Mouse (Mus musculus) olfactory bulb, adult 2 months (tissue): Measurements from ENCODE around the gene AI837181. TPM values are rescaled to one million over a fixed set of nuclear protein-coding genes. Genes with fewer than 3 reads are reported as not detected.

Source experiments
- H3K27ac ChIP-seq: fragments of 200-500 bp; 2 replicates; pipeline ENCODE4 v1.5.1; 2012; ENCODE audit warnings: low read depth, low read length; ENCODE audit not compliant: insufficient read depth
- H3K4me1 ChIP-seq: fragments of 200-500 bp; 2 replicates; pipeline ENCODE4 v1.6.1; 2012; ENCODE audit warnings: low read length; ENCODE audit not compliant: control insufficient read depth, insufficient read depth
- H3K4me3 ChIP-seq: fragments of 200-500 bp; 2 replicates; pipeline ENCODE4 v1.5.1; 2012; ENCODE audit warnings: mild to moderate bottlenecking, low read depth, low read length, moderate library complexity; ENCODE audit not compliant: insufficient read depth
- CTCF ChIP-seq: fragments of 200-500 bp; IDR thresholded peaks from 2 replicates; pipeline ENCODE4 v1.5.1; 2012; ENCODE audit warnings: low read depth, mild to moderate bottlenecking, low read length, moderate library complexity; ENCODE audit not compliant: insufficient read depth
- POLR2A ChIP-seq: fragments of 200-500 bp; IDR thresholded peaks from 2 replicates; pipeline ENCODE4 v1.6.1; 2012; ENCODE audit warnings: mild to moderate bottlenecking, low read depth, low read length, moderate library complexity; ENCODE audit not compliant: insufficient read depth
- WGBS: fragments of 180-500 bp; shearing (Covaris S2); methylation state at CpG from one replicate; pipeline ENCODE4 v1.1.7; 2018; 5-methylcytosine and 5-hydroxymethylcytosine counted together
- polyA plus RNA-seq: library from polyadenylated mRNA; stranded (reverse); fragments of >200 nt; gene quantifications from 2 replicates; pipeline ENCODE4 v1.2.4, GENCODE M21; 2012; ENCODE audit warnings: low replicate concordance; ENCODE audit not compliant: missing spikeins, insufficient read depth, insufficient read length

AI837181 gene
- polyA plus RNA-seq, 1 experiment: not detected

DNA sequence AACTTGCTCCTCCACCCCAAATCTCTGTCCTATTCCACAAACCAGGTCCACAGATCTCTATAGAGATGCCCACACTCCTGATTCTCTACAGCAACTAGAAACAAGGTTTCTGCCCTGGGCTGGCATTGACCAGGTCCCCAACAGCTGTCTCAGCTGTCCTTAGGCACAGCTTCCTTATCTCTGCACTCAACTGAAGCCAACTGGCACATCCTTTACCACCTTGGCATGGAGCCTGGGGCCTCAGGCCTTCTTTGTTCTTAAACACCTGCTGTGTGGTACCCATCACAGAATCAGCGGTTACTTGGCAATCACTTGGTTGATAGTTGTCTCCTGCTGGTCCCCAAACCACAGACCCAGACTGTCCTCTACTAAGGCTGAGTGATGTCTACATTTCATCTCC is 5.5 kb downstream of the AI837181 start:
- H3K27ac ChIP-seq: no peak overlapping the region
- 53% methylated on average over 1 of the region's 1 CpGs for WGBS

DNA sequence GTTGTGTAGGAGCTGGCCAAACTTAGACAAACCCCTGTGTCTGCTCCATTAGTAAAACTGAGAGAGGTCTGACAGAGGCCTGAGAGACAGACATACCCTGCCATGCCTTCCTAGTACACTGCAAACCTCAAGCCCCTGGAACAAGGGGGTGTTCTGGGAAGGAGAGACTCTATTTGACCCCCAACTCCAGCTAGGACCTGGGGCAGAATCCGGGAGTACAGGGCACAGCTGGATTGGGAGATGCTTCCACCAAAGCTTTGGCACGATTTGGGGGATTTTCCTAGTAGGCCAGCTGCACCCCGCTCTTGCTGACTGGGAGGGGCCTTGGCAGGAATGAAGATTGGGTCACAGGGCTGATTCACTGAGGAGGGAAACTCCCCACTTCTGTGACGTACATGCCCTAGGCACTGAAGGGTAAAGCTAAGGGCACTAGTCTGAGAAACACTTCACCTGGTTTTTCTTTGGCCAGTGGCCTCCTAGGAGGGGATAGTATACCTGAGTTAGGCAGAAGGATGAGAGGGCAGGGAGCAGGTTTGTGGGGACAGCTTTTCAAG is 7.0 kb downstream of the AI837181 start:
- 62% methylated on average over 4 of the region's 4 CpGs for WGBS
- peaks cover 19% of the 10 kb centered on the region for H3K4me1 ChIP-seq

More for the DNA sequence above, 5.5 kb downstream of the AI837181 start:
- Histone ChIP-seq H3K4me1 (peaks cover 32% of the 10 kb centered on the region), H3K4me3 (no peak overlapping the region)
- no peak for TF ChIP-seq CTCF
- no peak for TF ChIP-seq POLR2A

DNA sequence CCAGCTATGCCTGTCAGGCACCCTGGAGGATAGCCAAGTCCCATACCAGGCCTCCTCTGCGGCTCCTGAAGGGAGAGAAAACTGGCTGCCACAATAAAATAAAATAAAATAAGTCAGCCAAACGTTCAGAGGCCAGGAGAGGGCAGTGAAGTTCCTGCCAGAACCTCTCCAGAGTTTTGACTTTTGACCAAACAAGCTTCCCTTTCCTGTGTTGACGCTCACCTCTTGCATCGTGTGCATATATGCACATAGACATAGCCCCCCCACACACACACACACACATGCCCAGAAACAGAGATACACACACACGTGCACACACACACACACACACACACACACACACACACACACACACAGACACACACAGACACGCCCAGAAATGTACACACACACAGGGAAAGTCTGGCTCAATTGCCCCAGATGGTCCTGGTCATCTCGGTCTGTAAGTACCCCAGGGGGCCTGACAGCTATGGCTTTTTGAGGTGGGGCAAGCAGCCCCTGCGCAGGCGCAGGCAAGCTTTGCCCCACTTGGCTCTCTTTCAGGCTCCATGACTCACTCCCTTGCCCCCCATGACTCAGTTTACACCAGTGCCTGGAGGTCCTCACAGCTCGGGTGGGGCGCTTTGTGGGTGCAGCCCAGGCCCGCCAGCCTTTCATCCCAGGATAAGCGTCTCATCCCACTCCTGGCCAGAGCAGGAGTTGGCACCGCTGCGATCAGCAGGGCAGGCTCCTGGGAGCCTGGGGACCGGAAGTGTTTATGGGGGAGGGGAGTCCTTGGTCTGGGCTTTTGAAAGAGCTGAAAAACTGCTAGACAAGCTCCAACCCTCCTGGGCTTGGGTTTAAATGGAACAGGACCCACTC is 8.3 kb downstream of the AI837181 start:
- WGBS: 10% methylated on average over 16 of the region's 16 CpGs
- TF ChIP-seq POLR2A (no peak), CTCF (no peak)
- Histone ChIP-seq H3K27ac (no peak overlapping the region), H3K4me3 (peak overlapping the region; percentile 10; the same call in 1 of the 2 replicates), H3K4me1 (peaks cover 16% of the 10 kb centered on the region)

More for the DNA sequence above, 7.0 kb downstream of the AI837181 start:
- TF ChIP-seq POLR2A: no peak
- no peak for TF ChIP-seq CTCF
- H3K27ac ChIP-seq: no peak overlapping the region
- H3K4me3 ChIP-seq: no peak overlapping the region

DNA sequence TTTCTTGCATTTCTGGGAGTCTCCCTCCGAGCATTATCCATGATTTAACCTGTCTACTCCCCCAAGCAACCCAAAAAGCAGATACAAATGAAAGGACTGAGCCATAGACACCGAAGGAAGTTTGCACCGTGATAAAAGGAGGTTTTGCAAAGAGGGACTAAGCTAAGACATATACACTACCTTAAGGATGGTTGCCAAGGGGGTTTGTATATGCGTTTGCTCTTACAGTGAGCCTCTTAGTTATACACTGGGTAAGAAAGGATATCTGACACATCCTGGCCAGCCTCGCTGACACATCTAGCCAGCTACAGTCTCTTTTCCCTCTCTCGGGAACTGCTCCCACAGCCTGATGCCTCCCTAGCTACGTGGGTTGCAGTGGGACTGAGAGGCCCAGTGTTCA is 9.0 kb downstream of the AI837181 start:
- WGBS: 64% methylated on average over 7 of the region's 7 CpGs
- TF ChIP-seq CTCF: no peak
- TF ChIP-seq POLR2A: no peak
- Histone ChIP-seq H3K4me3 (no peak overlapping the region), H3K27ac (no peak overlapping the region), H3K4me1 (peaks cover 16% of the 10 kb centered on the region)

DNA sequence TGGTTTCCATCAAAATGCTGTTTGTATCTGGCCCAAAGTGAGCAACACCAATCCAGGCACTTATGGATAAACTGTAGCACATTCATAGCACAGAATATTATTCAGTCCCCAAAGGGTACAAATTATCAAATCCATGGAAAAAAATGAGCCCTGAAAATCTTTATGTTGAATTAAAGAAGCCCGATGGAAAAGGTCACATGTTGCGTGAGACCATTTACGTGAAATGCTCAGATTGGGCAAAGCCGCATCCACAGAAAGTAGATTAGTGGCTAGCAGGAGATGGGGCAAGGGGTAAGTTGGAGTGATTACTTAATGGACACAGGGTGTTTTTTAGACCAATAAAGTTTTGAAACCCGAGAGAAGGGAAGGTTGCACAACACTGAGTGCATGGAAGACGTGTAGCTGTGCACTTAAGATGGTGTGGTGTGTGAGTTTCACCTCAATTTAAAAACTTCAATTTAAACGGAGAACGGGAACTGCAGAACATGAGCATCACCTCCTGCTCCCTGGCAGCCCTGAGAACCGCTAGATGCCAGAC is 19.5 kb downstream of the AI837181 start:
- 72% methylated on average over 9 of the region's 9 CpGs for WGBS
- H3K4me1 ChIP-seq: peaks cover 15% of the 10 kb centered on the region

DNA sequence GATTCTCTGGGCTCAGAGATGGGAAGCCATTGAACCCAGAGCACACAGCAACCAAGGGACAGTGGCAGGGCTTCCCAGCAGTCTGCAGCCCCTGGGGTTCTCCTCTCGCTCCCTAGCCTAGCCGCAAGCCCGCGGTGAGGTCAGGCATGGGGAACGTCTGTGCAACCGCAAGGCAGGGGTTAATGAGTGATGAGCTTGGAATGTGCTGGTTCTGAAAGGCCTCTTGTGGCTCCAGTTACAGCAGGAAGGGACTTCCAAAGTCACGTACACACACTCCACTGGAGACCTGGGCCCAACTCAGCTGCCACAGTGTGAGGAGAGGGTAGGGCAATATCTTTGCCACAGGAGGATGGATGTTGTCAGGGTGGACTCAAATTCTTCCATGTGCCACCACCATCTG is 20.0 kb downstream of the AI837181 start:
- Histone ChIP-seq H3K4me3 (no peak overlapping the region), H3K27ac (no peak overlapping the region), H3K4me1 (peaks cover 15% of the 10 kb centered on the region)
- WGBS: 51% methylated on average over 7 of the region's 7 CpGs
- TF ChIP-seq POLR2A (no peak), CTCF (no peak)

More for the DNA sequence above, 19.5 kb downstream of the AI837181 start:
- TF ChIP-seq CTCF (no peak), POLR2A (no peak)
- no peak overlapping the region for H3K4me3 ChIP-seq
- H3K27ac ChIP-seq: no peak overlapping the region

DNA sequence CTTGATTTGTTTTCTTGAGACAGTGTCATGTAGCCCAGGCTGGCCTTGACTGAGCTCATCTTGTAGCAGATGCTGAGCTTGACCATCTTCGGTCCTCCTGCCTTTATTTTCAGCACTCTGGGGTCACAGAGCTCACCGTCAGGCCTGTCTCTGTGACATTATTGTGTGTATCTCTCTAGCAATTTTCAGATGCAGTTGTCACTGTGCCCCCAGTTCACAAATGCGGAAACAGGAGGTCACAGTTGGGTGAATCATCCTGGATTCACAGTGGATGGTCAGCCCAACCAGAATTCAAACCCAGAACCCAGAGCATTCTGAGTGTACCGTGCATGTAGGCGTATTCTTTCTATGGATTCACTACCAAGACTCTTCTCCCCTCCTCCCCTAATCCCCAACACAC is 20.8 kb downstream of the AI837181 start:
- H3K4me3 ChIP-seq: no peak overlapping the region
- peaks cover 15% of the 10 kb centered on the region for H3K4me1 ChIP-seq
- 96% methylated on average over 5 of the region's 5 CpGs for WGBS
- TF ChIP-seq POLR2A: no peak
- no peak for TF ChIP-seq CTCF
- H3K27ac ChIP-seq: no peak overlapping the region

DNA sequence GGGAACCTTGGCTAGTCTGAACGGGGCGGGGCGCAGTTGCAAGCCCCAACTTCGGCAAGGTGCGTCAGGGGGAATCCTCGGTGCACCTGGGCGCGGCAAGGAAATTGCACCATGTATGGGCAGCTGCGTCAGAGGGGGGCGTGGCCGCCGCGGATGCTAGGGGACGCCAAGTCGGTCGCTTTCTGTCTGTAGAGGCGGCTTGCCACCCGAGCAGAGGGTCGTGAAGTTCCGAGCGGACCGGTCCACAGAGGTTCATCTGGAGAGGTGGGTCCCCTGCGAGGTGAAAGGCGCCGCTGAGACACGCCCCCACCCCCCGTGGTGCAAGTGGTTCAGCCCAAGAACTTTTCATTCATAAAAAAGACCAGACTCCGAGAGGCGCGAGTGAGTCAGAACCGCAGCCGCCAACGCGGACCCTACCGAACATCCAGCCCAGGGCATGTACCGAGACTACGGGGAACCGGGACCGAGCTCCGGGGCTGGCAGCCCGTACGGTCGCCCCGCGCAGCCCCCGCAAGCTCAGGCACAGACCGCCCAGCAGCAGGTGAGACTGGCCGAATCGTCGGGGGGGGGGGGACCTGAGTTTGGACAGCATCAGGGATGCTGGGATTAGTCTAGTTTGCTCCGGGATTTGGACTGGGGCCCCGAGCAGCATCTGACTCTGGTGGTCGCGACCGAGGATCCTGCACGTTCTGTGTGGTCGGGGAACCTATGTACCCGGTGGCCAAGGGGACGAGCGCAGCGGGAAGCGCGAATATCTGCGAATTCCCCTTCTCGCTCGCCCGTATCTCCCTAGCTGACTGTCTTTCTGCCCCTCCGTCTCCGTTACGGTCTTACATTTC is 22.8 kb downstream of the AI837181 start, which contains the start of gene Fosl1:
Gene Fosl1, plus strand, starts transcription at position 33 of the 839 bp plus-strand sequence.
- TF ChIP-seq CTCF (no peak), POLR2A (no peak)
- peaks cover 15% of the 10 kb centered on the region for H3K4me1 ChIP-seq
- peak within 1 kb of the TSS; percentile 58 for H3K4me3 ChIP-seq
- 1% methylated on average over 70 of the region's 70 CpGs for WGBS
- H3K27ac ChIP-seq: no peak within 1 kb of the TSS
